Mouse (Mus musculus): ENCODE data around the gene Optn. TPM values are rescaled to one million over a fixed set of nuclear protein-coding genes. Genes with fewer than 3 reads are reported as not detected.

Optn gene
- polyA plus RNA-seq, 1 experiment, result 1.8 TPM

GRCm38 (mm10) chr2:5064247-5064646 lies 396 bp upstream of the Optn start:
- Histone ChIP-seq H3K4me3 (replicated peaks) (peak overlapping the region; percentile 72), H3K27me3 (ENCODE audit: control insufficient read depth) (no peaks in the 10 kb centered on the region), H3K4me1 (ENCODE audit: control insufficient read depth) (peaks cover 58% of the 10 kb centered on the region), H3K36me3 (ENCODE audit: control insufficient read depth) (peaks cover 21% of the 10 kb centered on the region), H3K9me3 (ENCODE audit: control insufficient read depth, low read length) (no peaks in the 10 kb centered on the region; the same call in 1 of the 2 replicates)
- TF ChIP-seq GATA1 (IDR thresholded peaks at IDR 0.05; ENCODE audit: low read length), result peak; percentile 36; the same call in 1 of the 2 replicates
- no peak for TF ChIP-seq TAL1 (IDR thresholded peaks at IDR 0.05; ENCODE audit: low read length)

- peaks cover 57% of the 10 kb centered on the region for H3K4me1 ChIP-seq (ENCODE audit: control insufficient read depth)
- peaks cover 32% of the 10 kb centered on the region for H3K36me3 ChIP-seq (ENCODE audit: control insufficient read depth)
- TF ChIP-seq GATA1 (IDR thresholded peaks at IDR 0.05; ENCODE audit: low read length) (peak; percentile 61; the same call in 1 of the 2 replicates), TAL1 (IDR thresholded peaks at IDR 0.05; ENCODE audit: low read length) (no peak)
- H3K27me3 ChIP-seq (ENCODE audit: control insufficient read depth), result no peaks in the 10 kb centered on the region
- no peaks in the 10 kb centered on the region for H3K9me3 ChIP-seq (ENCODE audit: control insufficient read depth, low read length)
- H3K4me3 ChIP-seq (replicated peaks), result peak overlapping the region; percentile 72
Observed at GRCm38 (mm10) chr2:5062496-5063298, 1.2 kb downstream of the Optn start.

GRCm38 (mm10) chr2:5061133-5061708 lies 2.6 kb downstream of the Optn start:
- Histone ChIP-seq H3K36me3 (ENCODE audit: control insufficient read depth) (peaks cover 45% of the 10 kb centered on the region), H3K4me1 (ENCODE audit: control insufficient read depth) (peaks cover 51% of the 10 kb centered on the region), H3K9me3 (ENCODE audit: control insufficient read depth, low read length) (no peaks in the 10 kb centered on the region), H3K27me3 (ENCODE audit: control insufficient read depth) (no peaks in the 10 kb centered on the region), H3K4me3 (replicated peaks) (peak overlapping the region; percentile 0)
- TF ChIP-seq TAL1 (IDR thresholded peaks at IDR 0.05; ENCODE audit: low read length) (no peak), GATA1 (IDR thresholded peaks at IDR 0.05; ENCODE audit: low read length) (no peak)

GRCm38 (mm10) chr2:5059997-5060396 lies 3.9 kb downstream of the Optn start:
- Histone ChIP-seq H3K27me3 (ENCODE audit: control insufficient read depth) (no peaks in the 10 kb centered on the region), H3K9me3 (ENCODE audit: control insufficient read depth, low read length) (no peaks in the 10 kb centered on the region), H3K4me3 (replicated peaks) (no peak overlapping the region), H3K4me1 (ENCODE audit: control insufficient read depth) (peaks cover 51% of the 10 kb centered on the region), H3K36me3 (ENCODE audit: control insufficient read depth) (peaks cover 52% of the 10 kb centered on the region)
- TF ChIP-seq GATA1 (IDR thresholded peaks at IDR 0.05; ENCODE audit: low read length), result no peak
- no peak for TF ChIP-seq TAL1 (IDR thresholded peaks at IDR 0.05; ENCODE audit: low read length)

DNA sequence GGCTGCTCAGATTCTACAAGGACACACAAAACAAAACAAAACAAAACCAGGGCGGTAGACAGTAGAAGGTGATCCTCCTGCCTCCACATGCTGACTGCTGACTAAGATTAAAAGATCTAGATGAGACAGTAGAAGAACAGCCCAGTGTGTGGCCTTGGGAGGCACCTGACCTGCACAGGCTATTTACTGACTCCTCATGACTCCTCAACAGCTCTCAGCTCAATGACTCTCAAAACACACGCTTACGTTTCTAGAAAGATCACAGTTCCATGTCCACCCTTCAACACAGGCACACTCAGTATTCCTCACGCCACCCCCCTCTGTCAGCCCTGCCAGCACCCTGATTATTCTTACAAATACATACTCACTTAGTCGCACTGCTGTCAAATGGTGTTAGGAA lies 5.4 kb downstream of the Optn start:
- H3K4me1 ChIP-seq (ENCODE audit: control insufficient read depth), result peaks cover 36% of the 10 kb centered on the region
- H3K36me3 ChIP-seq (ENCODE audit: control insufficient read depth), result peaks cover 67% of the 10 kb centered on the region
- no peaks in the 10 kb centered on the region for H3K27me3 ChIP-seq (ENCODE audit: control insufficient read depth)
- TF ChIP-seq TAL1 (IDR thresholded peaks at IDR 0.05; ENCODE audit: low read length) (no peak), GATA1 (IDR thresholded peaks at IDR 0.05; ENCODE audit: low read length) (no peak)
- H3K9me3 ChIP-seq (ENCODE audit: control insufficient read depth, low read length), result no peaks in the 10 kb centered on the region
- no peak overlapping the region for H3K4me3 ChIP-seq (replicated peaks)

DNA sequence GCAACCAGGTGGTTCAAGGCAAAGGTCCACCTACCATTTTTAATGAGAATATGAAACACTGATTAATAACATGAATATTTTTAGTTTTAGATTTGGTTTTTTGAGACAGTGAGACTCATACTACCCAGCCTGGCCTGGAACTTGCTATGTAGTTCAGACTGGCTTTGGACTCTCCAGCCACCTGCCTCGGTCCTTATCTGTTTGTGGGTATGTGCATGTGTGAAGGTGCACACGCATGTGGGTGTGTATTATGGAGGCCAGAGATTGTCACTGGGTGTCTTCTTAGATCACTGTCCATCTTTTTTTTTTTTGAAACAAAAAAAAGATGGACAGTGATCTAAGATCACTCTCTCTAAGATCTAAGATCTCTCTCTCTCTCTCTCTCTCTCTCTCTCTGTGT lies 13.3 kb downstream of the Optn start:
- Histone ChIP-seq H3K4me3 (replicated peaks) (no peak overlapping the region), H3K36me3 (ENCODE audit: control insufficient read depth) (peaks cover 83% of the 10 kb centered on the region), H3K9me3 (ENCODE audit: control insufficient read depth, low read length) (no peaks in the 10 kb centered on the region), H3K27me3 (ENCODE audit: control insufficient read depth) (no peaks in the 10 kb centered on the region), H3K4me1 (ENCODE audit: control insufficient read depth) (peaks cover 37% of the 10 kb centered on the region)
- no peak for TF ChIP-seq GATA1 (IDR thresholded peaks at IDR 0.05; ENCODE audit: low read length)
- no peak for TF ChIP-seq TAL1 (IDR thresholded peaks at IDR 0.05; ENCODE audit: low read length)

DNA sequence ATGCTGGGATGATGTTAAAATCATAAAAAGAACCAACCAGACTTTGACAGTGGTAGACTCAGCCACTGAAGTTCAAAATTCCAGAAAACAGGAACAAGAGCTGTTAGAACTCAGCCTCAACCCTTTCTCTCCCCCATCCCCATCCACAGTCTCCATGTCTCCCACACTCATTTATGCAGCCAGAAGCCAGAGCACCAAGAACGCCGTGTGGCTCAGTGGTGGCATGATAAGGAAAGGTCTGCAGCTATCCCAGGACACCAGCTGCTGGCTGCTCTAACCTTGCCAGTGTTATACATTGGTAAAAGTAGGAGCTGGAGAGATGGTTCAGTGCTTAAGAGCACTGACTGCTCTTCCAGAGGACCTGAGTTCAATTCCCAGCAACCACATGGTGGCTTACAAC lies 16.8 kb downstream of the Optn start:
- no peaks in the 10 kb centered on the region for H3K27me3 ChIP-seq (ENCODE audit: control insufficient read depth)
- peaks cover 71% of the 10 kb centered on the region for H3K4me1 ChIP-seq (ENCODE audit: control insufficient read depth)
- no peaks in the 10 kb centered on the region for H3K9me3 ChIP-seq (ENCODE audit: control insufficient read depth, low read length)
- peaks cover 88% of the 10 kb centered on the region for H3K36me3 ChIP-seq (ENCODE audit: control insufficient read depth)
- H3K4me3 ChIP-seq (replicated peaks), result no peak overlapping the region
- TF ChIP-seq TAL1 (IDR thresholded peaks at IDR 0.05; ENCODE audit: low read length) (no peak), GATA1 (IDR thresholded peaks at IDR 0.05; ENCODE audit: low read length) (no peak)

DNA sequence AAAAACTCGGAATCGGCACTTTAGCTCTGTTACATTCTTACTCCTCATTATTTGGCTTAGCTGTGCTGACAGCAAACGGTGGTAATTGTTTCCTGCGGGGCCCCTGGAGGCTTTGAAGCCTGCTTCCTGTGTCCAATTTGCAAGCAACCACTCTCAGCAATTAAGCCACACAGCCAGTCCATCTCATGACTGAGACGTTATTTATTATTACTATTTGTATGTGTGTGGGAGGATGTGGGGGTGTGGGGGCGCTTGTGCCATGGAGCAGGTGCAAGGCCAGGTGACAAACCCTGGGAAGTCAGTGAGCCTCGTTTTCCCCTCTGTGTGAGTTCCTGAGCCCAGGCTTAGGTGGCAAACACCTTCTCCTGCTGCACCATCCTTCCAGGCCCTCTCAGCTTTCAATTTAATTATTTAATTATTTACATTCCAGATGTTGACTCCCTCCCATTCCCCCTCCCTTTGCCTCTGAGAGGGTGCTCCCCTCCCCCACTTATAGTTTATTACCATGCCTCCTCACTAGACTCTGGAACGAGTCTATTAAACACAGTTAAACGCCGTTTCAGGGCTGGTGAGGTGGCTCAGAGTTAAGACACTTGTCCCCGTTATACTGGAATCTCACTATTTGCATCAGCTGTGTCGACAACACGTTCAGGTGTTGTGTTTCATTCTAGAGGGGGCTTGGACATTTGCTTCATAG lies 18.4 kb downstream of the Optn start:
- Histone ChIP-seq H3K9me3 (ENCODE audit: control insufficient read depth, low read length) (no peaks in the 10 kb centered on the region), H3K27me3 (ENCODE audit: control insufficient read depth) (no peaks in the 10 kb centered on the region), H3K4me3 (replicated peaks) (no peak overlapping the region), H3K36me3 (ENCODE audit: control insufficient read depth) (peaks cover 88% of the 10 kb centered on the region), H3K4me1 (ENCODE audit: control insufficient read depth) (peaks cover 77% of the 10 kb centered on the region)
- TF ChIP-seq TAL1 (IDR thresholded peaks at IDR 0.05; ENCODE audit: low read length) (no peak), GATA1 (IDR thresholded peaks at IDR 0.05; ENCODE audit: low read length) (no peak)

DNA sequence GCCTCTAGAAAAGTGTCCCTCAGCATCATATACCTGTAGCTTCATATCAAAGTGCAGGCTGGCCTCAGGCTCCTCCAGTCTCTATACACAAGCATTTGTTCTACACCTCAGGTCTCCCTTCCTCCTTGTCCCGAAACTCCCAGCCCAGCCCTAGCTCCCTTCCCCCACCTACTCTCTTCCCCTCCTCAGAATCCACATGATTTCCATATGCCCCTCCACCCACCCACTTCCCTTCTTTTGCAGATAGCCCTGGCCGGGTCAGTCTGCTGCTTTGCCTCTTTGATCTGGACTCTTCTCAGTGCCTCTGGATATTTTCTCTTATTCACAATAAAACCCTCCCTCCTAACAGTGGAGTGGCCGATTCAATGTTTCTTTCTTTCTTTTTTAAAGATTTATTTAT lies 19.5 kb downstream of the Optn start:
- Histone ChIP-seq H3K27me3 (ENCODE audit: control insufficient read depth) (no peaks in the 10 kb centered on the region), H3K4me3 (replicated peaks) (no peak overlapping the region), H3K4me1 (ENCODE audit: control insufficient read depth) (peaks cover 81% of the 10 kb centered on the region), H3K9me3 (ENCODE audit: control insufficient read depth, low read length) (no peaks in the 10 kb centered on the region), H3K36me3 (ENCODE audit: control insufficient read depth) (peaks cover 91% of the 10 kb centered on the region)
- no peak for TF ChIP-seq TAL1 (IDR thresholded peaks at IDR 0.05; ENCODE audit: low read length)
- no peak for TF ChIP-seq GATA1 (IDR thresholded peaks at IDR 0.05; ENCODE audit: low read length)

Measured in erythroblast, embryonic 14.5 days (primary cell).